Mouse (Mus musculus): ENCODE measurements around the gene Psmd1.

Gene Psmd1

DNA sequence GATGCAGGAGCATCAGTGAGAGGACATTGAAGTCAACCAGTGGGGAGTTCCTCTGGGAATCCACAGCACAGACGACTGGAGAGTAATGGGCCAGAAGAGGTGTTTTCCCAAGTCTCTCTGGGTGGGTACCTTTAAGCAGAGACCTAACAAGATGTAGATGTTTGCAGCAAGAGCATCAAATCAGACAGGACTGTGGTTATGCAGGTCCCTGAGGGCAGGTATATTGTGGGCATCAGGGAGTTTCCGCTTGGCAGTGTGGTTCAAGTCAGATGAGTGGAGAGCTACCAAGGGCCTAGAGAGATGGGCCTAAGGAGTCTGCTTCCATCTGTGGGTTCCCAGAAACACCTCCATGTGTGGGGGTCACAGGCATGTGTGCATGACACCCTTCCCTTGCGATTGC, 91.9 kb downstream of the Psmd1 start:
- no peak for DNase-seq (ENCODE audit: low spot score in 2 of 2)

DNA sequence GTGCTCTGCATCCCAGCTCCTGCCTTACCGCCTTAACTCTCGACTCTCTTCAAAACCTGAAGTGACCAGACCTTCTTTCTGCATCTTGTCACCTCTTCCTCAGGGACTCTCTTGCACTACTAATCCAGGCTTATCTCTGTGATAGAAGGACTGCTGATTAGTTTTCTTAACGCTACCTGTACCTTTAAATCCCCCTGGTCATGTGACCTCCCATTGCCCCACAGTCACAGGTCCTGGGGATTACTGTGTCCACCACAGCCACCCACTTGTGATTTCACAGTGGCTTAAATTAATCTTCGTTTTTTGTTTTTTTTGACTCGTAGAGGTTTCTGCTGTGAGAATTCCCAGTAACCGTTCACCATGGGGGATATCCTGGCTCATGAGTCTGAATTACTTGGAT, 92.4 kb downstream of the Psmd1 start:
- no peak for DNase-seq (ENCODE audit: low spot score in 2 of 2)

- DNase-seq (ENCODE audit: low spot score in 2 of 2): no peak
Measured at GRCm38 (mm10) chr1:86160059-86160458, 95.9 kb downstream of the Psmd1 start.

DNA sequence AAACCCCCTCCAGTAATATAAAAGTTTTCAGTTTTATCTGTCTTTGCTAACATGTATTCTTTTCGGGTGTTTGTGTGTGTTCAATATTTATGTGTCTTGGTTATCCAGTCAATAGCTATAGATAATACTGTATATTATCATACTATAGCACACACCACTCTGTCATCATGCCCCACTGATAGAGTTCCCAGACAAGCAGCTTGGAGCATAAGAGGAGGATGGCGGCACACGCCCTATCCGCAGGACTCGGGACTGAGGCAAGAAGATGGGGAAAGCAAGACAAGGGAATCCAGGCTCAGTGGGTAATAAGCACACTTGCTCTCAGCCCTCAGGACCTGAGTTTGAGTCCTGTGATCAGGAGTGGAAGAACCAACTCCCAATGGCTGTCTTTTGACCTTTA, 96.3 kb downstream of the Psmd1 start:
- DNase-seq (ENCODE audit: low spot score in 2 of 2): no peak

DNA sequence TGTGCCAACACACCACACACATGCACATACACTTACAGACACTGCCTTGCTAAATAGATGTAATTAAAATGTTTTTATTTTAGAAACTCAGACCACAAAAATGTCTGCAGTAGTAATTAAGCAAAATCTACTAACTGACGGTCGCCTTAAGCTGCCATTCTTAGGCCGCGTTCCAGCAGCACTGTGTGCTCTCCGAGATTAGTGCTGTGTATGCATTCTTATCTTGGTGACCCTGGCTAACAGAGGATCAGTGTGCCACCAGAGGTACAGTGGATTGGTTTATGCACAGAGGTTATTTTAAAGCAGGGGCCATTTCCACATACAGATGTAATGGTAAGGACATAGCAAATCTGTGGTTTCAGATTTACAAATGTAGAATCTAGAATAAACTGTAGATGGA, 96.9 kb downstream of the Psmd1 start:
- DNase-seq (ENCODE audit: low spot score in 2 of 2): no peak

- DNase-seq (ENCODE audit: low spot score in 2 of 2): no peak
Measured at GRCm38 (mm10) chr1:86174602-86175001, 110.4 kb downstream of the Psmd1 start.

- no peak for DNase-seq (ENCODE audit: low spot score in 2 of 2)
Measured at GRCm38 (mm10) chr1:86176066-86176465, 111.9 kb downstream of the Psmd1 start.

- peak; percentile 82 to 85 for DNase-seq (ENCODE audit: low spot score in 2 of 2)
Measured at GRCm38 (mm10) chr1:86178462-86179253, 114.5 kb downstream of the Psmd1 start.

DNA sequence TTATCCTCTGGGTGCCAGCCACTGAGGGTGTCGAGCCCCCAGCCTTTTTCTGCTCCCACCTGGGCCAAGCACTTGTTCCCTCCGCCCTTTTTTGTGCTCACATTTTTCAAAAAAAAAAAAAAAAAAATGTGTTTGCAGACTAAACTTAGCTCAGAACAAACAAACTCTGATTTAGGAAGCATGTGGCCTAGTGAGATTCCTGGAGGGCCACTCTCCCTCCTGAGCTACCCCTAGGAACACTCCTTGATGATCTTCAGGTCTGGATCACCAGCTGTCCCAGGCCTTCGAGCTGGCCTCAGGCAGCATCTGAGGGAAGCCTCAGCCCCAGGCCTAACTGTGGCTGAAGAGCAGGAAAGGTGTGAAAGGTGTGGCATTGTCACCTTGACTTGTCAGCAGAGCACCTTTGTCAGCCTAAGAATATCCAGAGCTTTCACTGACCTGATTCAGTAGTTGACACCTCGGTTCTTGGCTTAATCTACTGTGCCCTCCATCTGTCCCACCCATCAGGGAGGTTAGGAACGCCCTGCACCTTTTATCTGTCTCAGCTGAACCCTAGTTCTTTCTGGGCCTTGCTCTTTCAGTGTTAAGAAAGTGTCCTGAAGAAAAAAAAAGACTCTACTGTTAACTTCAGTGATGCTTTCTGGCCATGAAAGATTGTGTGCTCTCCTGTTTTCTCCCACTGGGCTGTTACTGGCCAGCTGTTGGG, 118.0 kb downstream of the Psmd1 start:
- no peak for DNase-seq (ENCODE audit: low spot score in 2 of 2)

GRCm38 (mm10) chr1:86183577-86184263, 119.5 kb downstream of the Psmd1 start:
- no peak for DNase-seq (ENCODE audit: low spot score in 2 of 2)

DNA sequence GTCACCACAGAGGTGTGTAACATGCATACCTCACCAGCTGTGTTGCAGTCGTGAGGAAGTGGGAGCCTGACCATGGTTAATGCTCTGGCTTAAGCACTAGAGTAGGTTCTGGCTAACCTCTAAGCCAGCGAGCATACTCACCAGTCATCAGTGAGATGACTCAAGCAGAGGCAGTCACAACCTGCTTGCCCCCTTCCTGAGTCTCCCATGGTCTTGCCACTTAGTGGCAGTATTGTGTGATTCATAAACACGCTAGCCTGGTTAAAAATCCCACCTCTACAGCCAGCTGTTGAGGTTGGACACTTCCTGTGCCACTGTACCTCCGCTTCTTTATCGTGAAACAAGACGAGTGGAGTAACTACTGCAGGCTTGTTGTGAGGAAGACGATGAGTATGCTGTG, 122.6 kb downstream of the Psmd1 start:
- DNase-seq (ENCODE audit: low spot score in 2 of 2): no peak

GRCm38 (mm10) chr1:86187856-86188255, 123.7 kb downstream of the Psmd1 start:
- no peak for DNase-seq (ENCODE audit: low spot score in 2 of 2)

- DNase-seq (ENCODE audit: low spot score in 2 of 2): no peak
Measured at GRCm38 (mm10) chr1:86188271-86188670, 124.1 kb downstream of the Psmd1 start.

All from right cerebral cortex, adult 2 months (tissue).